Mouse (Mus musculus): ENCODE measurements at regions not wholly inside any gene's neighbourhood (a gene's known extent, or its start where the extent isn't known, plus 50 kb on each side); places are given as distances from the start of the nearest gene placed in this dataset.
A peak's percentile ranks its signal among the peaks of the same experiment; 100 is the strongest.

DNA sequence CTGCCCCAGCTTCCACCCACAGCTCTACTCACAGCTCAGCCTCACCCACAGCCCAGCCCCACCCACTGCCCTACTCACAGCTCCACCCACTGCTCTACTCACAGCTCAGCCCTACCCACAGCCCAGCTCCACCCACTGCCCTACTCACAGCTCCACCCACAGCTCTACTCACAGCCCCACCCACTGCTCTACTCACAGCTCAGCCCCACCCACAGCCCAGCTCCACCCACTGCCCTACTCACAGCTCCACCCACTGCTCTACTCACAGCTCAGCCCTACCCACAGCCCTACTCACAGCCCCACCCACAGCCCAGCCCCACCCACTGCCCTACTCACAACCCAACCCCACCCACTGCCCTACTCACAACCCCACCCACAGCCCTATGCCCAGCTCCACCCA is 56.5 kb upstream of the Phox2b start:
- H3K4me3 ChIP-seq (ENCODE audit: low read depth, low read length) = no peak overlapping the region
- H3K9me3 ChIP-seq (ENCODE audit: control insufficient read depth, low read length) = no peaks in the 10 kb centered on the region
- H3K4me2 ChIP-seq = no peak overlapping the region
- no peaks in the 10 kb centered on the region for H3K27me3 ChIP-seq (replicated peaks; ENCODE audit: control insufficient read depth, insufficient read depth, low read length)
- H3K9ac ChIP-seq (ENCODE audit: low read depth, low read length) = no peak overlapping the region
- DNase-seq (ENCODE audit: low spot score) = no peak
- H3K4me1 ChIP-seq (replicated peaks; ENCODE audit: control insufficient read depth, insufficient read depth, low read length) = no peaks in the 10 kb centered on the region
- peak; percentile 69; the same call in 1 of the 2 replicates for ATAC-seq (replicated peaks; ENCODE audit: low FRiP score)
- H3K36me3 ChIP-seq (ENCODE audit: control insufficient read depth, insufficient read depth, low read length) = no peaks in the 10 kb centered on the region
- no peak overlapping the region for H3K27ac ChIP-seq (ENCODE audit: low read depth, low read length)

DNA sequence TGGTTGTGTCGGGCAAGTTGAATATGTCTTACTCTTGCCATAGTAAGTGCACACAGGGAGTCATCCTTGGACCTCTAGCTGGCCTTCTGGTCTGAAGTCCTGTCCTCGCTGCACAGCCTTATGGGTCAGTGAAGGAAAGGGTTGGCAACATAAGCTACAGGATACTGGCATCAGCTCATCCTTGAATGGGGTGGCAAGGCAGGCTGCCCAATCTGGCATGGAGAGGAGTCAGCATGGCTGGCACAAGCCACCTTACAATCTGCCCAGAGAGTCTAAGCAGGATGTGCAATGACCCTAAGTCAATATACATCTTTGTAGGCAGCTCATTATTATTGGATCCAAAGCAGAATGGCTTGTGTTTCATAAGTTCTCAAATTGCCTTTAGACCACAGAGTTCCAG is 57.8 kb upstream of the Phox2b start:
- WGBS = 85% methylated on average over 2 of the region's 2 CpGs
- no peak overlapping the region for H3K4me3 ChIP-seq (ENCODE audit: low read depth, low read length)
- no peak overlapping the region for H3K4me2 ChIP-seq
- H3K27me3 ChIP-seq (replicated peaks; ENCODE audit: control insufficient read depth, insufficient read depth, low read length) = no peaks in the 10 kb centered on the region
- no peaks in the 10 kb centered on the region for H3K36me3 ChIP-seq (ENCODE audit: control insufficient read depth, insufficient read depth, low read length)
- no peak for ATAC-seq (replicated peaks; ENCODE audit: low FRiP score)
- no peak overlapping the region for H3K27ac ChIP-seq (ENCODE audit: low read depth, low read length)
- no peak overlapping the region for H3K9ac ChIP-seq (ENCODE audit: low read depth, low read length)
- no peak for DNase-seq (ENCODE audit: low spot score)
- no peaks in the 10 kb centered on the region for H3K4me1 ChIP-seq (replicated peaks; ENCODE audit: control insufficient read depth, insufficient read depth, low read length)
- no peaks in the 10 kb centered on the region for H3K9me3 ChIP-seq (ENCODE audit: control insufficient read depth, low read length)

DNA sequence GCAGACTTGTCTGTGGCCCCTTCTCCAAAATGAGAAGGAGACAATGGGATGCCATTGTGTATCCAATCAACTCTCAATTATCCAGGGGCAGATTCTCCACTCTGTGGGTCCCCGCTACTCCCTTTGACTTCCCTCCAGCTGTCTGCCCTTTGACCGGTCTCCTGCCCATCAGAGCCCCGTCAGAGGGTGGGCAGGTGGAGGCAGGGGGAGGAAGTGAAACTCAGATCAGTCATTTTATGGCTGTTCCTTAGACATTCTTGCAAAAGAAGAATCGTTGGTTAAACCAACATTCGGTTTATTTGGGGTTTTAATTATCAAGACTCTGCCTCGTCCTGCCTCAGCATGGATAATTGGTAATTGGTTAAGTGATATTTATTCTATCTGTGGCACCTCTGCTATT is 77.7 kb upstream of the Phox2b start:
- 62% methylated on average over 6 of the region's 6 CpGs for WGBS
- Histone ChIP-seq H3K4me3 (ENCODE audit: low read depth, low read length) (no peak overlapping the region), H3K9ac (ENCODE audit: low read depth, low read length) (no peak overlapping the region), H3K36me3 (ENCODE audit: control insufficient read depth, insufficient read depth, low read length) (no peaks in the 10 kb centered on the region), H3K27me3 (replicated peaks; ENCODE audit: control insufficient read depth, insufficient read depth, low read length) (no peaks in the 10 kb centered on the region), H3K9me3 (ENCODE audit: control insufficient read depth, low read length) (no peaks in the 10 kb centered on the region), H3K4me2 (no peak overlapping the region), H3K4me1 (replicated peaks; ENCODE audit: control insufficient read depth, insufficient read depth, low read length) (no peaks in the 10 kb centered on the region), H3K27ac (ENCODE audit: low read depth, low read length) (no peak overlapping the region)
- ATAC-seq (replicated peaks; ENCODE audit: low FRiP score) (no peak), DNase-seq (ENCODE audit: low spot score) (no peak)

DNA sequence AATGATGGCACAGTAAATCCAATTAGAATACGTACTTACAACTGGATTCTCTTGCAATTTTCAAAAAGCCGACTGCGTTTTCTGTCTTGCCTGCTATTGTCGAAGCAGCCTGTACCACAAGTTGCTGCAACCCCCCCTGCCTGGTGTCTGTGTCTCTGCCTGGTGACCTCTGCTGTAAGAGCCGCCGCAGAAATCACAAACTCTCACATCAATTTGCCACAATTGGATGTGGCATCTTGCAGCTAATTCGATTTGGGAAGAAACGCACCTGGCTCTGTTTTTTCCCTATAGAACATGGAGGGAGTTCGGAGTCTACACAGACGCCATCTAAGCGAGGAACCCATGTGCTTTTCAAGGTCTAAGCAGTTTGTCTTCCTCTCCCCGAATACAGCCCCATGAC is 80.1 kb upstream of the Phox2b start:
- DNase-seq (ENCODE audit: low spot score) = no peak
- WGBS = 81% methylated on average over 12 of the region's 12 CpGs

DNA sequence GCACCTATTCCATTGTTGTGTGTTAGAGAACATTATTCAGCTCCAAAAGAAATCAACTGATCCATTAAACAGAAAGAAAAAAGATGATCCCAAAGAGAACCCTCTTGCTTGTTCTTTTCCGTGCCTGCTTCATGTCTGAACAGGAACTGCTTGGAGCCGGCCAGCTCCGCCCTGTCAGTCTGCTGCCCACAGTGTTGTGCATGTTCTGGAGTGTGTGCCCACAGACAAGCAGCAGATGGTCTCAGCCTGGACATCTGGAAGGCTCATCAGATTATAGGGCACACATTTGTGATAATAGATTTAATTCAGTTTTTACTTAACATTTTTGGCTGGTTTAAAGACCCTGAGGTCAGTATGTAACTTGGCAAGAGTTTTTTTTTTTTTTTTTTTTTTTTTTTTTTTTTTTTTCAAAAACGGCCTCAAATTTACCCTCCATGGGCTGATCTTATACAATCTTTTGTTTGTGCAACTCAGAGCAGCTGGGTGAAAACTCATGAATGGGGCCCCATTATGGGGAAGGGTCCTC is 70.9 kb upstream of the Tmem33 start:
- H3K9ac ChIP-seq (ENCODE audit: low read depth, low read length) = no peak overlapping the region
- no peak overlapping the region for H3K4me2 ChIP-seq
- DNase-seq (ENCODE audit: low spot score) (no peak), ATAC-seq (replicated peaks; ENCODE audit: low FRiP score) (no peak)
- H3K4me1 ChIP-seq (replicated peaks; ENCODE audit: control insufficient read depth, insufficient read depth, low read length) = no peaks in the 10 kb centered on the region
- H3K9me3 ChIP-seq (ENCODE audit: control insufficient read depth, low read length) = no peaks in the 10 kb centered on the region
- 68% methylated on average over 4 of the region's 4 CpGs for WGBS
- H3K27me3 ChIP-seq (replicated peaks; ENCODE audit: control insufficient read depth, insufficient read depth, low read length) = no peaks in the 10 kb centered on the region
- H3K27ac ChIP-seq (ENCODE audit: low read depth, low read length) = no peak overlapping the region
- no peak overlapping the region for H3K4me3 ChIP-seq (ENCODE audit: low read depth, low read length)
- no peaks in the 10 kb centered on the region for H3K36me3 ChIP-seq (ENCODE audit: control insufficient read depth, insufficient read depth, low read length)

More for the DNA sequence above, 80.1 kb upstream of the Phox2b start:
- H3K27me3 ChIP-seq (replicated peaks; ENCODE audit: control insufficient read depth, insufficient read depth, low read length) = no peaks in the 10 kb centered on the region; the same call in 1 of the 2 replicates
- no peaks in the 10 kb centered on the region for H3K36me3 ChIP-seq (ENCODE audit: control insufficient read depth, insufficient read depth, low read length)
- no peaks in the 10 kb centered on the region for H3K9me3 ChIP-seq (ENCODE audit: control insufficient read depth, low read length)
- no peak overlapping the region for H3K9ac ChIP-seq (ENCODE audit: low read depth, low read length)
- H3K27ac ChIP-seq (ENCODE audit: low read depth, low read length) = no peak overlapping the region
- ATAC-seq (replicated peaks; ENCODE audit: low FRiP score) = no peak
- no peaks in the 10 kb centered on the region for H3K4me1 ChIP-seq (replicated peaks; ENCODE audit: control insufficient read depth, insufficient read depth, low read length)
- H3K4me2 ChIP-seq = no peak overlapping the region
- H3K4me3 ChIP-seq (ENCODE audit: low read depth, low read length) = no peak overlapping the region

DNA sequence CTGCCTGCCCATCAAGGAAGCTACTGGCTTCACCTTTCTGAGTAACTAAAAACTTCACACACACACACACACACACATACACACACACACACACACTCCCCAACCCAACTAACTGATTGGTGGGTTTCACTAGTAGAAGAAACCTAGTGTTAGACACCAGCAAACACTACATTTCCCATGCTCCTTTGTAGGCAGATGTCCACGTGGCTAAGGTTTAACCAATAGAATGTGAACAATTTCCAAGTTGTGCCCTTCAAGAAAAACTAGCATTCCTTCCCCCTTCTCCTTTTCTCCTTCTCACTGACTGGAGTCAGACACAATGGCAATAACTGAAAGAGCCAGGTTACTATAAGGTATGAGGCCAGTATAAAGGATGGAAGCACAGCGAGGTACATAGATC is 66.3 kb upstream of the Tmem33 start:
- H3K9me3 ChIP-seq (ENCODE audit: control insufficient read depth, low read length) = no peaks in the 10 kb centered on the region
- H3K4me2 ChIP-seq = no peak overlapping the region
- no peak overlapping the region for H3K4me3 ChIP-seq (ENCODE audit: low read depth, low read length)
- no peaks in the 10 kb centered on the region for H3K27me3 ChIP-seq (replicated peaks; ENCODE audit: control insufficient read depth, insufficient read depth, low read length)
- H3K36me3 ChIP-seq (ENCODE audit: control insufficient read depth, insufficient read depth, low read length) = no peaks in the 10 kb centered on the region
- H3K27ac ChIP-seq (ENCODE audit: low read depth, low read length) = no peak overlapping the region
- DNase-seq (ENCODE audit: low spot score) = no peak
- no peak for ATAC-seq (replicated peaks; ENCODE audit: low FRiP score)
- H3K9ac ChIP-seq (ENCODE audit: low read depth, low read length) = no peak overlapping the region
- H3K4me1 ChIP-seq (replicated peaks; ENCODE audit: control insufficient read depth, insufficient read depth, low read length) = no peaks in the 10 kb centered on the region
- WGBS = 68% methylated on average over 2 of the region's 2 CpGs

DNA sequence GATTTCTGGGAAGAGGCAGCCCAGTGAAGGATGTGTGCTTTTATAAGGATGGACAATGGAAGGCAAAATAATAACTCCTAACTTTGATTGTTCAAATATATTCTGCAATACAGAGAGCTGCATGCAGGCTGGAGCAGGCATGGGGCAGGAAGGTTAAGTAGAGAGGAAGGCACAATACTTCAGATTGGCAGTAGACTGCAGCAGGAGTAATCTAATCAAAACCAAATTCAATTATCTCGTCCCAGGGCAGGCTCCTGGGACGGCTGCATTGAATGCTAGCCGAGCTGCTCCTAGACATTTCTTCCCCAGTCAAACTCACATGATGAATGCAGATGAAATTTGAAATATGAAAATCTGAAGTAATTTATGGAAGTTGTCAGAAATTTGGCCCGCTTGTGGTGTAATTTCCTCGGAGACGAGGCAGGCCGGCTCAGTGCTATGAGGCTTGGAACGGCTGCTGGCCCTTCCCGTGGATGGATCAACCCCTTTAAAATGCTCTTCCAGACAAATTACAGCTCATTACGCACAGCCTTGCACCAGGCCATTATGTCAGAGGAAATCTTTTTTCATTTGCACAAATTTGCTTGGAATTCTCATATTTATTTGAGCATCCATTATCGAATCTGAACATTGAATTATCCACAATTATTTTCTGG is 55.2 kb upstream of the Tmem33 start:
- ATAC-seq (replicated peaks; ENCODE audit: low FRiP score) (no peak), DNase-seq (ENCODE audit: low spot score) (no peak)
- no peaks in the 10 kb centered on the region for H3K9me3 ChIP-seq (ENCODE audit: control insufficient read depth, low read length)
- H3K4me1 ChIP-seq (replicated peaks; ENCODE audit: control insufficient read depth, insufficient read depth, low read length) = no peaks in the 10 kb centered on the region
- H3K27ac ChIP-seq (ENCODE audit: low read depth, low read length) = no peak overlapping the region
- H3K9ac ChIP-seq (ENCODE audit: low read depth, low read length) = no peak overlapping the region
- no peak overlapping the region for H3K4me2 ChIP-seq
- no peaks in the 10 kb centered on the region for H3K36me3 ChIP-seq (ENCODE audit: control insufficient read depth, insufficient read depth, low read length)
- no peak overlapping the region for H3K4me3 ChIP-seq (ENCODE audit: low read depth, low read length)
- peaks cover 3% of the 10 kb centered on the region for H3K27me3 ChIP-seq (replicated peaks; ENCODE audit: control insufficient read depth, insufficient read depth, low read length)
- WGBS = 68% methylated on average over 11 of the region's 11 CpGs

All from liver, embryonic 11.5 days (tissue).